Mouse (Mus musculus) megakaryocyte, adult 5-6 weeks (primary cell): ENCODE measurements at regions not wholly inside any gene's neighbourhood (a gene's known extent, or its start where the extent isn't known, plus 50 kb on each side); places are given as distances from the start of the nearest gene placed in this dataset.
A peak's percentile ranks its signal among the peaks of the same experiment; 100 is the strongest.
"Not testable (repeated sequence)": the region's sequence is repeated elsewhere in the genome, so short reads cannot be mapped to it uniquely, and the experiment has no call there.

Experiments used
- ATAC-seq: 2 replicates; pipeline ENCODE4 v1.8.0; 2016; ENCODE audit warnings: mild to moderate bottlenecking, inconsistent platforms; ENCODE audit not compliant: poor library complexity, severe bottlenecking

DNA sequence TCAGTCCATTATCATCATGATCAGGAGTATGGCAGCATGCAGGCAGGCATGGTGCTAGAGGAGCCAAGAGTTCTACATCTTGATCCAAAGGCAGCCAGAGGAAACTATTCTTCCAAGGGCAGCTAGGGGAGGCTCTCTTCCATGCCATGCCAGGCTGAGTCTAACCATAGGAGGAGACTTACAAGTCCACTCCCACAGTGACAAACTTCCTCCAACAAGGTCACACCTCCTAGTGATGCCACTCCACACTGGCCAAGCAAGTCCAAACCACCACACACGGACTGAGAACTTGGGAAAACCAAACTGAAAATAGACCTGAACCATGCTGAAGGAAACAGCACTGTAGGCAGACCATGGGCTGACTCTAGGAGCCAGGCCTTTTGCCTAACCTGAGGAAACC lies 197.4 kb downstream of the Prex1 start:
- ATAC-seq: peak; percentile 91

DNA sequence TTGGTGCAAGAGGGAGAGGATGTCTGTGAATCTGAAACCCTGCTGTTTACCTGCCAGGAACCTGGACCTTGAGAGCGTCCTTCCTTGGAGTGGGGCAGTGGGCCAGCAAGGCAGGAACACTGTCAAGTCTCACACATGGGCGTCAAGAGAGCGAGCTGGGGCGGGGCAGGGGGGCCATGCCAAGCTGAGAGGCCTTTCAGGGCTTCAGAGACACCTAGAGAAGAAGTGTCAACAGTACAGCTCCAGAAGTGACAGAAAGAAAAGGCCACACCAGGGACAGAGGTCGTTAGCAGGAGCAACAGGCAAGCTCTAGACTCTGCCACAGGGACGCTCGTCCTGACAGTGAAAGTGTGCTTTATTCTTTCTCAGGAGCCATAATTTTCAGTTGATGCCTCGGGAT lies 199.0 kb downstream of the Prex1 start:
- no peak for ATAC-seq

DNA sequence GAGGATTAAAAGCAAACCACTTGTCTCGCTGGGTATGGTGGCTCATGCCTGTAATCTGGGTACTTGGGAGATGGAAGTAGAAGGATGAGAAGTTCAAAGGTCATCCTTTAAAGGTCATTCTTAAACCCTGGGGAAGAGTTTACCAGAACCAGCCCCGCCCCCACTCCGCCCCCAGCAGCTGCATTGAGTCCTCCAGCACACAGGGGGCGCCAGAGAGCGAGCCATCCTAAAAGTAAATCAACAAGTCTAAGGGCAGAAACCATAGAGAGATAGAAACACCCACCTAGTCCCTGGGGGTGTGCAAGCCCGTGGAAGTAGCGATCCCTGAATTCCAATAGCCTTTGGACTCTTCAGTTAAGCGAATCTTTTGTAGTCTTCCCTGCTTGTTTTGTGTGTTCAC lies 201.1 kb downstream of the Prex1 start:
- ATAC-seq: no peak

DNA sequence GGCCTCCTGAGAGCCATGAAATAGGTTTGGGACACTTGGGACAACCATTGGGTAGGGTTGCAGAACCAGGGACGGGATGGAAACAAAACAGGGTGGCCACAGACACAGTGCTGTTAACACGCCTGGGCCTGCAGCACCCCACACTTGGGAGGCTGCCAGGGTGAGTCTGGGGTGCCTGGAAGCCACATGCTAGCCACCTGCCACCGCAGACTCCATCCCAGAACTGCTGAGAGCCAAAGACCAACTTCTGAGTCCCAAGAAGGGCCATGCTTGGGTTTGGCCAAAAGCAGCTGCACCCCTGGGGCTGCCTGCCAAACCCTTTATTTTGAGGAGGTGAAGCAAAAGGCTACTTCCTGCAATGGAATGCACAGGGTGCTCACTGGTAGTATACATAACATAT lies 202.2 kb downstream of the Prex1 start:
- ATAC-seq: not testable (repeated sequence)

DNA sequence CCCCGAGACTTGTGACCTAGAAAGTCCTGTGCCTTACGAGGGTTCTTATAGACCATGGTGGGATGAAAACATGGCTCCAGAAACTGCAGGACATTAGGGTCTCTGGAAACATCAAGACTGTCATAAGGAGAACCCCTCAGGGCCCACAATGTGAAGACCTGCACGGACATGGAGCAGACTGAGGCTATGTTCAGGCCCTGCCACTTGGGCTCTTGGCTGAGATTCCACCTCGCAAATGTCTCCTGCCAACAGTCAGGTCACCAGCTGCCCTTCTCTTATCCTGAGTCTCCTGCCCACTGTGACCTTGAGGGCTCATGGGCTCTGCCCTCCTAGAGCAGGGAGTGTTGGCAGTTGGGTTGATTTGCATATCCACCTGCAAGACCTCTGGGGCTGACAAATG lies 202.9 kb downstream of the Prex1 start:
- ATAC-seq: no peak

DNA sequence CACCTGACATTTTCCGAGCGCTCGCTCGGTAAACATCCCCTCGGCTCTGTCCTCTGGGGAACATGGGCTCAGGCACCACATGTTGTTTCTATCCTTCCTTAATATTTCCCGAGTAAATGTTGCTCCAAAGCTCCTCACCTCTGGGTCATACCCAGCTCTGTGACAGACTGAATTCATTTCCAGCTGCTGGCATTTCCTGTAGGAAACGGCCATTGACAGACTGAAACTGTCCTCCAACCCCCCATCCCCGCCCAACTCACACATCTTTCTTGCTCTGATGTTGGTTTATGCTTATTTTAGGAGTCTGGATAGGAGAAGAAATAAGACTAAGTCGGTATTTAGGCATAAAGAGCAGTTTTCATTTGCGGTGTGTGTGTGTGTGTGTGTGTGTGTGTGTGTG lies 204.0 kb downstream of the Prex1 start:
- no peak for ATAC-seq

DNA sequence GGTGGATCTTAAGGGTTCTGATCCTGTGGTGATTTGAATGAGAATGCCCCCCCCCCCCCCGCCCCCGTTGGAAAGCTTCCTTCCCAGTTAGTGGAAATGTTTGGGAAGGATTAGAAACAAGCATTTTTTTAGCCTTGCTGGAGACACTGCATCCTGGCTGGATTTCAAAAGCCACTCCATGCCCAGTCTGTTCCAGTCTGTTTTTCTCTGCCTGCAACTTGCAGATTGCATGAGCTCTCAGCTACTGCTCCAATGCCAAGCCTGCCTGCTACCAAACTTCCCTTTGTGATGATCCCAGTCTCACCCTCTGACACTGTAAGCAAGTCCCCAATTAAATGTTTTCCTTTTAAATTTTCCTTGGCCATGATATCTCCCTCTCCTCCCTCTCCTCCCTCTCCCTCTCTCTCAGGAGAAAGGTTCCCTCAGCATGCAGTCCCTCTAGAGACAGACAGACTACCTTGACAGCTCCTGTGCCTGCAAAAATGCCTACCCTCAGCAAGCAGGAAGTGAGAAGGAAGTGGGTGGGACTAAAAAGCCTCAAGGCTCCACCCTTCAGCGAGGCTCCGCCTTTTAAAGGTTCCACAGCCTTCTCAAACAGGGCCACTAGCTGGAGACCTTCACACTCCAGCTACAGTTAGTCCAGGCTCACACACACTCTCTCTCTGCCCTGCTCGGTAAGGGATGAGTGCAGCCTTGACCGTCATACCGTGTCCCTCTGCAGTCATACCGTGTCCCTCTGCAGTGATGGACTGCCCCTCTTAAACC lies 204.8 kb downstream of the Prex1 start:
- ATAC-seq: no peak

DNA sequence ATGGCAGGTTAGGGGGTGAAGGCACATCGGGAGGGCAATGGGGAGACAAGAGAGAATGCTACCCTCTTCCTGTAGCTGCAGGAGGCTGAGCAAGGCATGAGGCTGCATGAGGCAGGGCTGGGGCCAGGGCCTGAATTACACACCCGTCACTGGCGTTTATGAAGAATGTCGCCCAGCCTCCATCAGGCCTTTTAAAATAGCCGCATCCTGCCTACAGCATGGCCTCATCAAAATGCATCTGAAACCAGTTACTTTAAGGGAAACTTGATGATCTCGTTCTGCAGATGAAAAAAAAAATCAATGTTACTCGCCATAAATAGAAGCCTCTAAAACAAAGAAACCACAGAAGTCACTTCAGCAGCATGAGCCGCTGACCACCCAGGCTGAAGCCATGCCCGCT lies 208.3 kb downstream of the Prex1 start:
- ATAC-seq: no peak

DNA sequence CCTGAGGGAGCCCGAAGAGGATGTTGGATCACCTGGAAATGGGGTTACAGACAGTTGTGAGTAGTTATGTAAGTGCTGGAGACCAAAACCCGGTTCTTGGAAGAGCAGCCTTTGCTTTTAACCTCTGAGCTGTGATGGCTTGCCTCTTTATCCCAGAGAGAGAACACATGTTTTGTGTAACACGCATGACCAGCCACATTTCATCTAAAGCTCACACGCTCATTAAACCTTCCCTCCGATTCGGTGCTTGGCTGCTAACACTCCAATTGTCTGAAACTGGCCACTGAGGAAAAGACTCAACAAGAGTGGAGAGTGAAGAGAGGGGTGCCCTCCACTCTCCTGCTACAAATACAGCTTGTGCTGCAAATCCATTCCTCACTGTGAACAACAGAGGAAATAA lies 210.0 kb downstream of the Prex1 start:
- no peak for ATAC-seq

DNA sequence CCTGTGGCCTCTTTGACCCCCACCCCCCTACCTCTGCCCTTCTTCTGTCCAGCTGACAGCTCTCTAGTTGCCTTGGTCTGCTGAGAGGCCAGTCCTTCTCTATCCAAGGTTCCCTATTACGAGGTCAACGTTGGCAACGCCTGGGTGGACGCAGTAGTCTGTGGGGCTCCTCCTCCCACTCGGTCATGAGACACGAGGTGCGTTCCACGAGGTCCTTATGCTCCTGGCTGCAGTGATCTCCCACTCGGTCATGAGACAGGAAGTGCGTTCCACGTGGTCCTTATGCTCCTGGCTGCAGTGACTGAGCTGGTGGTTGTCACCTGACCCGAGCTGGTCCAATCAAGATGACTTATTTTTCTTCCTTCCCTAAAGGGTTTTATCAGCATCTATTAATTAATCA lies 220.7 kb downstream of the Prex1 start:
- ATAC-seq: peak; percentile 7; the same call in 1 of the 2 replicates

DNA sequence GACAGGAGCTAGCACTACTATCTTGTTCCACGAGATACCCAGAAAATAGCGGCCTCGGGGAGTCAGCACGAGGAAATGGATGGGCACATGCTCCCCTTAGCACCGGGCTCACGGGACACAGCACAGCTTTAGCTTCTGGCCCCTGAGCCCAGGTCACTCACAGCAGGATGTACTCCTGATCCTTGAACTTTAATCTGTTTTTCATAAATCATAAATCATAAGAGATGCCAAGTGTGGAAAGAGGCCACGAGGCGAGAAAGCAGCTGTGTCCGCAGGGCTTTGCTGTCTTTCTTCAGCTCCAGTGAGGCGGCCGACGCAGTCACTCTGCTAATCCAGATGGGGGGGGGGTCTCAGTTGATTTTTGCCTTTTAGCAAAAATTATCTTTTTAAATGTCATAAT lies 221.2 kb downstream of the Prex1 start:
- no peak for ATAC-seq

DNA sequence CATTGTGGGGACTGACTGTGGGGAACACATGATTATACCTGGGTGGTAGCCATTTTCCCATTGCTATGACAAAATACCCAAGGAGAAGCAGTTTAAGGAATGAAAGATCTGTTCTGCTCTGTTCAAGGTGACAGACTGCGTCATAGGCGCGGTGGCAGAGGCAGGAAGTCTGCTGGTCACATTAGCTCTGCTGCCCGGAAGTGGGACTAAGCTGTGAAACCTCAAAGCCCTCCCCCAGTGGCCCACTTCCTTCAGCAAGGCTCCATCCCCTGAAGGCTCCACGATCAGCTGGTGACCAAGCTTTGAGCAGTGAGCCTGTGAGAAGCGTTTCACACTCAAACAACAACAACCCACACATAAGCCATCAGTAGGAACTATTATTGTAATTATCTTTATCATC lies 221.8 kb downstream of the Prex1 start:
- ATAC-seq: peak; percentile 98

DNA sequence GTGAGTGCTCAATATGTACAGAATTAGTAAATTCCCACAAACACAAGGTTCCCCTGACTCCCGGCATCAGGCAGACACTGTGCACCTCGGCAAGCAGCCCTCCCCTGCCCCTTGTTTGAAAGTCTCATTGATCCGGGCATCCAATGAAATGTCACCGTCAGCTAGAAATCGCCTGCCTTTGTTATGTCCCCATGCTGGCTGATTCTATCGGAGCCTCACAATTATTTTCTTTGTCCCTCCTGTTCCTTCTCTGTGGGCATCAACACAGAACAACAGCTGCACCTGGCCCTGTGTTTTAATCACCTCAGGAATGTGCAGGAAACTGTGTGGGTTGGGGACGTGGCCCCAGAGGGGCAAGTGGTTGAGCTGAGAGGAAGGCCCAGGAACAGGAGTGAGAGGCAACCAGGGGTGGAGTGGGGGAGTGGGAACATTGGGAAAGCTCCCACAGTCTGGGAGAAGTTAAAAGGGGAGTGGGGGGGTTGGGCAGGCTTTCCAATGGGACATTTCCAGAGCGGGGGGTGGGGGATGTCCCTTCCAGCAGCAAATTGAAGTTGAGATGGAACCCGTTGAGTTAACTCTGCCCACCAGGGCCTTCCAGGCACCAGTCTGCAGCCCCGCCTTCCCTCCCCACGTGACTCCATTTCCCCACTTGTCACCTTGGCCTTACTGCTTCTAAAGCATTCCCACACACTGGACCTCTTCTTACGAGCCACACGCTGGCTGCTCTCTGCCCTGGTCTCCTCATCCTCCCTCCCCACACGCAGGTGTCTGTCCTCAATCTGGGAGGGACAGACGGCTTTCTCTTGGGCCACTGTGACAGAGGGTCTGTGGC lies 224.4 kb downstream of the Prex1 start:
- ATAC-seq: no peak

DNA sequence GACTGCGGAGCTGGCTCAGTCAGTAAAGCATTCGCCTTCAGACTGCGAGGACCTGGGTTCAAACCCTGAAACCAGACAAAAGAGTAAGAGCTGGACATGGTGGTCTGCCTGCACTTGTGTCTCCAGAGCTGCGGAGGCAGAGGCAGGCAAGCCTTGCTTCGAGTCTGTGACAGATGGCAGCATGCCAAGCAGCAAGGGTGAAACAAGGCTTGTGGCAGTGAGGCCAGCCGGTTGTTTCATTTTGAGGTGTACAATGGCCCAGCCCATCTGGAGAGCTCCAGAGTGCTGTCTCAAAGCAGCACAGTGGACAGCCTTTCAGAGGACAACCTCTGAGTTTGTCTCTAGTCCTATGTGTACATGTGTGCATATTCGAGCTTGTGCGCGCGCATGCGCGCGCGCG lies 225.9 kb downstream of the Prex1 start:
- no peak for ATAC-seq

DNA sequence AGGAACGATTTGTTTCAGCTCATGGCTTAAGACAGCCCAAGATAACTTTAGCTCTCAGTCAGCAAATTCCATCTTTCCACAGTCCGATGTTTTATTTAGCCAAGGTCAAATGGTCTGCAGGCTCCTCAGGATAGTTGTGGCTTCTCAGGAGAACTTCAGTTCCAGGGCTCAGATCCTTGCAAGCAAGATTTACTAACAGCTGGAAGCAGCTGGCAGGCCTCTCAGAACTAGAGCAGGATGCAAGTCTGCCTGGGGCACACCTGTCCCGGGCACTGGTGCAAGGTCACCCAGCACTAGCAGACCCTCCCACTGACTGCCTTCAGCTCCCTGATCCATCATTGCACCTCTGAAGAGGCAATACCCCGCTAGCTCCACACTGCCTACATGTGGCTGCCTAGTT lies 227.8 kb downstream of the Prex1 start:
- no peak for ATAC-seq

DNA sequence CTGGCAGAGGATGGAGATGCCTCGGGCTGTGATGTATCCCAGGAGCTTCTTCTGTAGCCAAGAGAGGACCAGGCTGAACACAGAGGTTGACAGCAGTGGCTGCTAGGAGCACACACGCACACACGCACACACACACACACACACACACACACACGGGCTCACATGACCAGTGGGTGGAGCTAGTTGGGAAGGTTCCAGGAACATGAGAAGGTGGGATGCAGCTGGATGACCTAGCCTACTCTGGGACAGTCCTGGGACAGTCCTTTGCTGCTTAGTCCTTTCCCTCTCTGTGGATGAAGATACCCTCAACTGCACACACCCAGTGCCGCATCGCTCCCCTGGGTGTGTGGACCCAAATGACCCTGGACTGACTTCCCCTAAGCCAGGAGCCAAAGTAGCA lies 228.3 kb downstream of the Prex1 start:
- no peak for ATAC-seq

DNA sequence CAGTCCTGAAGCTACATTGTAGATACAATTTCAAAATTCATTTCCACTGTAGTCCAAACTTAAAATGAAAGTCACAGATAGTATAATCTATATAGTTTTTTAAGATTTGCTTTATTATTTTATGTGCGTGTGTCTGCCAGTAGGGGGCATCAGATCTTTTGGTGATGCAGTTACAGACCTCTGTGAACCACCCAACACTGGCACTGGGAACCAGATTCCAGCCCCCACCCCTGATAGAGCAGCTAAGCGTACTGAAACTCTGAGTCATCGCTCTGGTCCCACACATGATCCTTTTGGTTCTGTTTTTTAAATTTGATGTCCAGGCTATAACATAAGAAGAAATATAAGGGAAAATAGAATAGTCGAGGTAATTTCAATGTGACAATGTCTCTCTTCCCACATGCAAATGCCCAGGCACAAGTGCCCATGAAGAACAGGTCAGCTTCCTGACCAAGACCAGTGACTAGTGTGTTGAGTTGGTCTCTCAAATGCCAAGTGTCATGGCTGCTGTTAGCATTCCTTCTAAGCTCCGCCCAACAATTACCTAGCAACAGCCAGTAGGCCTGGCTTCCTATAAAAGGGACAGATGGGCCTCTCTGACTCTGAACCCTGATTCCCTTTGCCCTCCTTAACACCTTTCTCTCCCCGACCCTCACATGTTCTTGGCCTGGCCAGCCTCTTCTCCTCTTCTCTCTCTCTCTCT lies 229.9 kb downstream of the Prex1 start:
- ATAC-seq: peak; percentile 50

DNA sequence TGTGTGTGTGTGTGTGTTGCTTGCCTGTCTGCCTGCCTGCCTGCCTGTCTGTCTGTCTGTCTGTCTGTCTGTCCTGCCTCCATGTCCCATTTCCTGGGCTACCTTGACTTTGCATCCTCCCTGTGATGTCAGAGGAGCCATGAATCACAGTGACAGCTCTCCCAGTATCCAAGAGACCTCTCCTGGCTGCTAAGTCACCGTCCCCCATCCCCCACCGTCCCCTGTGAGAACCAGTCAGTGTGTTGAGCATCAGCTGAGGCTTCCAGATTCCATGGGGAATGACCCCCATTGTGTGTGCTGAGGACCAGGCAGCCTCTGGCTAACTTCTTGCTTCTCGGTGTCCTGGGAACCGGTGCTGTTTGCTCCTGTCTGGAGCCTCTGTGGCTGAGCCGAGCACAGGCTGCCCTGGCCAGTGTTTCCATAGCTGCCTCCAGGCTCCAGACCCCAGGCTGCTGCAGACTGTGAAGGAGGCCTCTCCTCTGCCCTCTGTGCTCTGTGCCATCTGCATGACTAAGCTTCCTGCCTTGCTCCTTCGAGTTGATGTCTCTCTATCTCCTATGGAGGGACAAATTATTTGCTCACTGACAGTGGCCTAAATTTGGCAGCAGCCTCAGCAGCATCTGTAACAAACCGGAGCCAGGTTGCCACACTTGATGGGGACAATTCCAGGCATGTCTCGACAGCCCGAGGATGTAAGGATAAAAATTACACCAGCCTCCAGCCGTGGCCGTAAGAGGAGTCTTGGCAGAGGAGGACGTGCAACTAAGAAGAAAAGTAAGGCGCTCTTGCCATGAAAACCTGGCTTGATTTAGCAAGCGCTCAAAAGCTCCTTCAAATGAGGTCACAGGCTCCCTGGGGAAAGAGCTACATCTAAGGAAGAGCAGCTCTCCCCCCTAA lies 230.7 kb downstream of the Prex1 start:
- ATAC-seq: no peak

DNA sequence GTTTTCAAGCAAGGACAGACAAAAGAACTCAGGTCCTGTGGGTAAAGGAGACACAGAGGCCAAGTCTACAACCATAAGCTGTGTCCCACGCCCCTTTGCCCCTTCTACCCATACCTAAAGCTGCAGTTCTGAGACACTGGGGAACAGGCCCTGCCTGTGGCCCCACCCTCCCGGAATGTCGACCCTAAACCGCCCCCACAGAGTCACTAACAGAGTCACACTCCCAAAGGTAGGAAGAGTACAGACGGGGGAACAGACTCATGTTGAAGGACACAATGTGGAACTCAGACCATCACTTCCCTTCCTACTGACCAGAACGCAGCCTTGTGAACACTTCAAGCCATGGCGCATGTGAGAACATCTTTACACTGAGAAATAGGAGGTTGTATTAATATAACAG lies 231.9 kb downstream of the Prex1 start:
- ATAC-seq: no peak

DNA sequence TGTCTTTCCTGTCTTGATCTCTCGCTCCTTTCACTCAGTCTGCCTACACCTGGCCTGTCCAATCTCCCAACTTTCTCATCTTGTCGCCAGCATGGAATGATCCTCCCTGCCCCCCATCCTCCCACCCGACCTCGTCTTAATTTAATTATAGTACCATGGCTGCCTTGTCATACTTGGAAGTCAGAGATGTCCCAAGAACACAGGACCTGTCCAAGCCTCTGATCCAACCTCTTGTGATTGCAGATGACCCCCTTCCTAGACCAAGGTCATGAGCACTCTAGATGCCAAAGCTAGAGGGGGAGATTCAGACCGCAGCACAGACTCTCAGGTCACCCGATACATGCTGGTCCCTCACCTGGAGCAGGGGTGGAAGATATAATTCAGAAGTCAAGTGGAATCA lies 232.3 kb downstream of the Prex1 start:
- no peak for ATAC-seq

DNA sequence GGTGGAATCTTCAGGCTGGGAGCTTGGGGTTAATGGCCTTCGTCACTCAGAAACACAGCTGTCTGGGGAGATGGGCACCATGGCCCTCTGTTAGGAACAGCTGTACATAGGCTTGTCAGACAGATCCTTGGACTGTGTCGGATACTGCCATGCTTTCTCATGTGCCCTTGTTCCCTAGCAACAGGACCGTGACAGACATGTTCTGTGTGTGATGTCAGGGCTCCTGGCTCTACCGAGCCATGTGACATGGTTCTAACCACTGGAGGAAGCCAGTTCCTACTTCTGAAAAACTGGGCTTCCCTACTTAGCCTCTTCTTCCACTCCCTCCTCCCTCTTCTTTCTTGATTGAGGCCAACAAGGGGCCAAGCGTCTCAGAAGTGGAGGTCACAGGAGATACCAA lies 232.7 kb downstream of the Prex1 start:
- ATAC-seq: peak; percentile 77
